Mouse (Mus musculus) ES-Bruce4 (cell line): Measurements from ENCODE around the gene Vps8. TPM values are rescaled to one million over a fixed set of nuclear protein-coding genes. Genes with fewer than 3 reads are reported as not detected.

Source experiments
- H3K27ac ChIP-seq: 2 replicates; pipeline ENCODE4 v1.5.1; 2012; ENCODE audit warnings: low read length, inconsistent platforms; ENCODE audit not compliant: insufficient read depth
- H3K27me3 ChIP-seq: 2 replicates; pipeline ENCODE4 v1.6.1; 2012; ENCODE audit warnings: mild to moderate bottlenecking, low read length, inconsistent platforms; ENCODE audit not compliant: control insufficient read depth, poor library complexity, insufficient read depth, severe bottlenecking
- H3K36me3 ChIP-seq: 2 replicates; pipeline ENCODE4 v1.6.1; 2012; ENCODE audit warnings: inconsistent platforms, mild to moderate bottlenecking, low read length, moderate library complexity; ENCODE audit not compliant: control insufficient read depth, poor library complexity, insufficient read depth, severe bottlenecking
- H3K4me1 ChIP-seq: one replicate; pipeline ENCODE4 v1.8.1; 2011; ENCODE audit warnings: low read length; ENCODE audit not compliant: control insufficient read depth, insufficient read depth
- H3K4me3 ChIP-seq: 2 replicates; pipeline ENCODE4 v1.5.1; 2011; ENCODE audit warnings: low read depth, mild to moderate bottlenecking, low read length
- H3K9ac ChIP-seq: 2 replicates; pipeline ENCODE4 v1.6.1; 2012; ENCODE audit warnings: low read depth, mild to moderate bottlenecking, inconsistent platforms; ENCODE audit not compliant: poor library complexity, severe bottlenecking
- H3K9me3 ChIP-seq: replicated peaks from 2 replicates; pipeline ENCODE4 v1.6.1; 2012; ENCODE audit warnings: mild to moderate bottlenecking, low read length, inconsistent platforms; ENCODE audit not compliant: control insufficient read depth, poor library complexity, insufficient read depth, severe bottlenecking
- CTCF ChIP-seq: IDR thresholded peaks from one replicate; pipeline ENCODE4 v1.8.1; 2011; ENCODE audit warnings: low read depth, low read length
- EP300 ChIP-seq: IDR thresholded peaks from 2 replicates; pipeline ENCODE4 v1.6.1; 2011; ENCODE audit warnings: low read depth, low read length; ENCODE audit not compliant: insufficient read depth
- POLR2A ChIP-seq: IDR thresholded peaks from one replicate; pipeline ENCODE4 v1.8.1; 2011; ENCODE audit warnings: low read length; ENCODE audit not compliant: insufficient read depth
- polyA plus RNA-seq: library from polyadenylated mRNA; stranded (reverse); fragments of >200 nt; gene quantifications from 2 replicates; pipeline ENCODE4 v1.2.4, GENCODE M21; 2011; ENCODE audit warnings: low read depth; ENCODE audit not compliant: missing spikeins, insufficient read depth, insufficient read length

Vps8 gene
- polyA plus RNA-seq, 1 experiment, result 25.4 TPM

- no peak overlapping the region for H3K4me3 ChIP-seq
- no peaks in the 10 kb centered on the region for H3K36me3 ChIP-seq
- TF ChIP-seq CTCF, result no peak
- no peak for TF ChIP-seq EP300
- no peak for TF ChIP-seq POLR2A
- no peaks in the 10 kb centered on the region for H3K9me3 ChIP-seq
- H3K9ac ChIP-seq, result no peak overlapping the region
- no peaks in the 10 kb centered on the region for H3K27me3 ChIP-seq
- H3K4me1 ChIP-seq, result peaks cover 9% of the 10 kb centered on the region
- H3K27ac ChIP-seq, result no peak overlapping the region
These were observed 24.4 kb upstream of the Vps8 start for GRCm38 (mm10) chr16:21398345-21399051.

GRCm38 (mm10) chr16:21399942-21400341 is 23.0 kb upstream of the Vps8 start:
- peaks cover 6% of the 10 kb centered on the region for H3K4me1 ChIP-seq
- H3K4me3 ChIP-seq, result no peak overlapping the region
- H3K27ac ChIP-seq, result no peak overlapping the region
- no peaks in the 10 kb centered on the region for H3K9me3 ChIP-seq
- H3K27me3 ChIP-seq, result no peaks in the 10 kb centered on the region
- no peak overlapping the region for H3K9ac ChIP-seq
- H3K36me3 ChIP-seq, result no peaks in the 10 kb centered on the region
- TF ChIP-seq CTCF, result no peak
- no peak for TF ChIP-seq EP300
- TF ChIP-seq POLR2A, result no peak

DNA sequence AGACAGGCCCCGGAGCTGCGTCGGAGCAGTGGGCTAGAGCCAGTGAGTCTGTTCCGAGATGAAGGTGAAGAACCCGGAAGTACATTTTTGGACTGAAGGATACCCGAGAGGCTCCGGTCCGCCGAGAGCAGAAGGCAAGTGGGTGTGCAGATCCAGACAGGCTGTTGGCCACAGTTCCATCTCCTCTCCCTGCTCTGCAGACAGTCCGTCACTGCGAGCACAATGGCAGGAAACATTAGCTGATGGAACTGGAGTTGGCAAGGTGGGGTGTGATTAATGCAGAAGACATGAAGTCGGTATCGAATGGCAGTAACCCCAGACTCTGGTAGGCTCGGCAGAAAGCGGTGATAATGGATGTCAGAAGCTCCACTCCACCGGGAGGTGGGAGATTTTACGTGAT is 20.9 kb upstream of the Vps8 start:
- no peak overlapping the region for H3K4me3 ChIP-seq
- no peaks in the 10 kb centered on the region for H3K27me3 ChIP-seq
- H3K36me3 ChIP-seq, result no peaks in the 10 kb centered on the region
- no peaks in the 10 kb centered on the region for H3K4me1 ChIP-seq
- no peaks in the 10 kb centered on the region for H3K9me3 ChIP-seq
- no peak overlapping the region for H3K9ac ChIP-seq
- TF ChIP-seq CTCF (no peak), POLR2A (no peak), EP300 (no peak)
- no peak overlapping the region for H3K27ac ChIP-seq

DNA sequence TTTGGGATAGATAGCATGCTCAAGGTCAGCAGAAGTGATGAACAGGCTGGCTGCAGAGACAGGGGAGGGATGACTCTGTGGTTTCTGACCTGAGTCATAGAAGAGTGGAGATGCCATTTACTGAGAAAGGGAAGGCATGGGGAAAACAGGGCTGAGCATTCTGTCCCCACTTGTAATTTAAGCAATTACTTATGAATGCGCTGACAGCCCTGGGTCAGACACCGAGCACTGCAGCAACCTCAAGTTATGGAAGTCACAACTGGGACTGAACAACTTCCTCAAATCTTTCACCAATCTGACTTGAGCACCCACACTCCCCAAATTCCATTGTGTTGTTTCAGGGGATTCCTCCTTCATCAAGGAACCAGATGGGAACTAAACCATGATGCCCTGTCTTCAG is 19.5 kb upstream of the Vps8 start:
- Histone ChIP-seq H3K27me3 (no peaks in the 10 kb centered on the region), H3K4me3 (no peak overlapping the region), H3K4me1 (no peaks in the 10 kb centered on the region), H3K9me3 (no peaks in the 10 kb centered on the region), H3K36me3 (no peaks in the 10 kb centered on the region), H3K9ac (no peak overlapping the region), H3K27ac (no peak overlapping the region)
- TF ChIP-seq EP300 (no peak), CTCF (no peak), POLR2A (no peak)

DNA sequence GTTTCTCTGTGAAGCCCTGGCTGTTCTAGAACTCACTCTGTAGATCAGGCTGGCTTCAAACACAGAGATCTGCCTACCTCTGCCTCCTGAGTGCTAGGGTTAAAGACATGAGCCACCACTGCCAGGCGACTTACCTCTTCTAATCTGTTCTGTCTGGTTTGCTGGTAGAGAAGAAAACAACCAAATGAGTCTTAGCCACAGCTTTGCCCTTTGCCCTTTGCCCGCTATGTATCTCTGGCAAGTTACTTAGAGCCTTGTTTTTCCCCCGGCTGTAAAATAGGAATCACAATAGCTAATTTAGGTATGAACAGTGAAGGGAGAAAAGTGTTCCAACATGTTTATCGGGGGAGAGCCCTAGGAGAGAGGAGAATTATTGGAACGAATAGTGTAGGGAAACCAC is 18.3 kb upstream of the Vps8 start:
- no peak overlapping the region for H3K4me3 ChIP-seq
- no peaks in the 10 kb centered on the region for H3K36me3 ChIP-seq
- H3K9me3 ChIP-seq, result no peaks in the 10 kb centered on the region
- H3K27me3 ChIP-seq, result no peaks in the 10 kb centered on the region
- H3K27ac ChIP-seq, result no peak overlapping the region
- H3K9ac ChIP-seq, result no peak overlapping the region
- TF ChIP-seq CTCF, result no peak
- TF ChIP-seq POLR2A, result no peak
- TF ChIP-seq EP300, result no peak
- H3K4me1 ChIP-seq, result no peaks in the 10 kb centered on the region

DNA sequence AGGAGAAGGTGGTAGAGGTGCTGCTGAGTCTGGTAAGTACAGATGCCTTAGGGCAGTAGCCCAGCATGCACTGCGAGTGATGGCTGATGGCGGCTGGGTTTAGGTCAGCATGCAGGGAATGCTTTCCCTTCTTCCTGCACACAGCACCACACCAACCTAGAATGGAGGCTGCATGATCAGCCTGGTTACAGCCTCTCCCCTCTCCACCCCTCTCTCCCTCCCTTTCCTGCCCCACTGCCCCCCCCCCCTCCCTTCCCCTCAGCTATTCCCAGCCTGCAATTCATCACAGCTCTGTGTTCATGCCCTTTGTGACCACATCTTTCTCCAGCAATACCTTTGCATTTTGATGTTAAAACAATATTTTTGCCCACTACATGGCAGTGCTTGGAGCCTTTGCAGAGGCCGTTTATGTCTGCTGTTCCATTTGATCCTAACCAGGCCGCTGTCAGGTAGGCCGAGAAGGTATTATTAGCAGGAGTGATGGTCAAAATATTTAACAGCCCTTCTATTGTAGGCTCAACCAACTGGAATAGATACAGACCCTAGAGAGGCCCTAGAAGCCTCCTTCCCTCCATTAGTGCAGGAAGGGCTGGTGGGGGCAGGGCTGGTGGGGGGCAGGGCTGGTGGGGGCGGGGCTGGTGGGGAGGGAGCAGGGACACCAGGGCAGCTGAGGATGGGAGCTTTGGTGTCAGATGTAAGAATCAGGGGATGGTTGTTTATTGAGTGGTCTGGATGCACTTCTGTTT is 17.5 kb upstream of the Vps8 start:
- H3K4me3 ChIP-seq, result no peak overlapping the region
- H3K27ac ChIP-seq, result no peak overlapping the region
- H3K9ac ChIP-seq, result no peak overlapping the region
- H3K36me3 ChIP-seq, result no peaks in the 10 kb centered on the region
- TF ChIP-seq EP300 (no peak), POLR2A (no peak)
- H3K27me3 ChIP-seq, result no peaks in the 10 kb centered on the region; the same call in 1 of the 2 replicates
- H3K4me1 ChIP-seq, result no peaks in the 10 kb centered on the region
- H3K9me3 ChIP-seq, result no peaks in the 10 kb centered on the region
